19 mouse cellular contexts compared by ENCODE assay signal in genomic region chr5:111204221-111204620, GRCm38 (mm10).
DNase-seq lines count a peak whose midpoint lies in the region; ATAC-seq and TF ChIP-seq lines count a peak whose summit lies in the region.
"Had no signal": no experiment of that assay in that cellular context is flagged by ENCODE, and none has a peak within 500 bp of the region (broad histone marks: within the 10 kb centered on the region; RNA-seq: fewer than 3 reads in every experiment).

No protein-coding gene starts in this region.

- no peaks in the 10 kb centered on the region for H3K27me3 ChIP-seq in forebrain, embryonic 15.5 days
- peaks cover 1% of the 10 kb centered on the region; the same call in 1 of the 2 replicates for H3K27me3 ChIP-seq in forebrain, embryonic 12.5 days
- no peaks in the 10 kb centered on the region for H3K27me3 ChIP-seq in lung, postnatal 0 days (replicated peaks; ENCODE audit: insufficient read depth, low read length)
- no peaks in the 10 kb centered on the region for H3K27me3 ChIP-seq in midbrain, postnatal 0 days (ENCODE audit: insufficient read depth, low read length)
- H3K27me3 ChIP-seq: embryonic facial prominence, embryonic 12.5 days; intestine, embryonic 15.5 days; liver, embryonic 12.5 days; lung, embryonic 15.5 days had no signal

- WGBS in forebrain, embryonic 15.5 days: 72% methylated on average over 5 of the region's 5 CpGs
- 73% methylated on average over 5 of the region's 5 CpGs for WGBS in forebrain, embryonic 12.5 days
- WGBS in lung, postnatal 0 days: 71% methylated on average over 5 of the region's 5 CpGs
- WGBS in midbrain, postnatal 0 days: 65% methylated on average over 5 of the region's 5 CpGs

- no peak overlapping the region for H3K4me3 ChIP-seq in forebrain, embryonic 15.5 days
- no peak overlapping the region for H3K4me3 ChIP-seq in forebrain, embryonic 12.5 days (replicated peaks)
- H3K4me3 ChIP-seq in lung, postnatal 0 days (ENCODE audit: low read depth, low read length): no peak overlapping the region
- no peak overlapping the region for H3K4me3 ChIP-seq in embryonic fibroblast, embryonic 13.5 days (ENCODE audit: insufficient read depth, low read length)
- no peak overlapping the region for H3K4me3 ChIP-seq in midbrain, postnatal 0 days (ENCODE audit: low read depth, low read length)
- H3K4me3 ChIP-seq: embryonic facial prominence, embryonic 12.5 days; intestine, embryonic 15.5 days; limb, embryonic 10.5 days; liver, embryonic 12.5 days; lung, embryonic 15.5 days had no signal

- no peak overlapping the region for H3K4me2 ChIP-seq in forebrain, embryonic 15.5 days (replicated peaks)
- H3K4me2 ChIP-seq in forebrain, embryonic 12.5 days: no peak overlapping the region
- H3K4me2 ChIP-seq in lung, postnatal 0 days (replicated peaks; ENCODE audit: low read depth, low read length): no peak overlapping the region
- no peak overlapping the region for H3K4me2 ChIP-seq in midbrain, postnatal 0 days (ENCODE audit: low read depth, low read length, poor library complexity, severe bottlenecking)
- H3K4me2 ChIP-seq: embryonic facial prominence, embryonic 12.5 days; intestine, embryonic 15.5 days; liver, embryonic 12.5 days; lung, embryonic 15.5 days had no signal

- peak; percentile 43 for DNase-seq in lung, postnatal 0 days (ENCODE audit: low spot score)
- DNase-seq in lung, postnatal 36 days: no peak
- no peak for DNase-seq in midbrain, postnatal 0 days (ENCODE audit: low spot score)
- DNase-seq in thymus, postnatal 10 days (ENCODE audit: low spot score in 2 of 2): no peak
- no peak for DNase-seq in adipocyte (ENCODE audit: low spot score)
- DNase-seq: adrenal gland, adult 2 months; gastrocnemius, postnatal 10 days; heart, postnatal 10 days; right cerebral cortex, postnatal 4 days; thymus, adult 2 months had no signal

- TF ChIP-seq EP300 in lung, postnatal 0 days (IDR thresholded peaks at IDR 0.05): no peak

- peaks cover 77% of the 10 kb centered on the region for H3K4me1 ChIP-seq in forebrain, embryonic 15.5 days
- H3K4me1 ChIP-seq in forebrain, embryonic 12.5 days: peaks cover 86% of the 10 kb centered on the region
- H3K4me1 ChIP-seq in lung, postnatal 0 days (ENCODE audit: insufficient read depth, low read depth, low read length): peaks cover 5% of the 10 kb centered on the region
- H3K4me1 ChIP-seq in embryonic fibroblast, embryonic 13.5 days (ENCODE audit: control insufficient read depth, insufficient read depth, low read length): peaks cover 34% of the 10 kb centered on the region
- peaks cover 23% of the 10 kb centered on the region for H3K4me1 ChIP-seq in midbrain, postnatal 0 days (ENCODE audit: insufficient read depth, low read length)

- no peaks in the 10 kb centered on the region for H3K9me3 ChIP-seq in forebrain, embryonic 15.5 days
- no peaks in the 10 kb centered on the region for H3K9me3 ChIP-seq in forebrain, embryonic 12.5 days
- H3K9me3 ChIP-seq in lung, postnatal 0 days (ENCODE audit: low read length): no peaks in the 10 kb centered on the region
- no peaks in the 10 kb centered on the region for H3K9me3 ChIP-seq in midbrain, postnatal 0 days (ENCODE audit: low read length)
- H3K9me3 ChIP-seq: embryonic facial prominence, embryonic 12.5 days; G1E; intestine, embryonic 15.5 days; limb, embryonic 10.5 days; liver, embryonic 12.5 days; lung, embryonic 15.5 days had no signal

- H3K9ac ChIP-seq in forebrain, embryonic 15.5 days (replicated peaks): no peak overlapping the region
- no peak overlapping the region for H3K9ac ChIP-seq in forebrain, embryonic 12.5 days
- H3K9ac ChIP-seq in lung, postnatal 0 days (replicated peaks; ENCODE audit: low read depth): no peak overlapping the region
- no peak overlapping the region for H3K9ac ChIP-seq in midbrain, postnatal 0 days (replicated peaks; ENCODE audit: low read length, poor library complexity, severe bottlenecking)
- H3K9ac ChIP-seq: embryonic facial prominence, embryonic 12.5 days; intestine, embryonic 15.5 days; liver, embryonic 12.5 days; lung, embryonic 15.5 days had no signal

- TF ChIP-seq CTCF in lung, postnatal 0 days (IDR thresholded peaks at IDR 0.05): no peak
- TF ChIP-seq CTCF in embryonic fibroblast, embryonic 13.5 days (IDR thresholded peaks at IDR 0.05; ENCODE audit: borderline replicate concordance, insufficient read depth, low read length): no peak
- TF ChIP-seq CTCF in midbrain, postnatal 0 days (IDR thresholded peaks at IDR 0.05): no peak

- H3K36me3 ChIP-seq in forebrain, embryonic 15.5 days: no peaks in the 10 kb centered on the region
- H3K36me3 ChIP-seq in forebrain, embryonic 12.5 days (replicated peaks): no peaks in the 10 kb centered on the region
- no peaks in the 10 kb centered on the region for H3K36me3 ChIP-seq in lung, postnatal 0 days (ENCODE audit: insufficient read depth, low read length)
- H3K36me3 ChIP-seq in midbrain, postnatal 0 days (ENCODE audit: insufficient read depth, low read length): no peaks in the 10 kb centered on the region
- H3K36me3 ChIP-seq: embryonic facial prominence, embryonic 12.5 days; G1E; intestine, embryonic 15.5 days; limb, embryonic 10.5 days; liver, embryonic 12.5 days; lung, embryonic 15.5 days had no signal

- peak overlapping the region; percentile 78 for H3K27ac ChIP-seq in forebrain, embryonic 15.5 days (replicated peaks)
- no peak overlapping the region for H3K27ac ChIP-seq in forebrain, embryonic 12.5 days
- H3K27ac ChIP-seq in lung, postnatal 0 days (ENCODE audit: low read length): peak overlapping the region; percentile 35; the same call in 1 of the 2 replicates
- peak overlapping the region; percentile 98 for H3K27ac ChIP-seq in embryonic fibroblast, embryonic 13.5 days (ENCODE audit: insufficient read depth, low read length)
- H3K27ac ChIP-seq in midbrain, postnatal 0 days (ENCODE audit: low read depth, low read length): peak overlapping the region; percentile 65; the same call in 1 of the 2 replicates
- H3K27ac ChIP-seq: embryonic facial prominence, embryonic 12.5 days; intestine, embryonic 15.5 days; limb, embryonic 10.5 days; liver, embryonic 12.5 days; lung, embryonic 15.5 days had no signal

- no peak for TF ChIP-seq POLR2A in embryonic fibroblast, embryonic 13.5 days (IDR thresholded peaks at IDR 0.05; ENCODE audit: low read depth, low read length)

- ATAC-seq in forebrain, embryonic 15.5 days (replicated peaks): no peak
- ATAC-seq in forebrain, embryonic 12.5 days (ENCODE audit: low FRiP score): no peak
- no peak for ATAC-seq in lung, postnatal 0 days
- ATAC-seq in midbrain, postnatal 0 days (ENCODE audit: low FRiP score): no peak
- ATAC-seq: intestine, embryonic 15.5 days; liver, embryonic 12.5 days had no signal
